Mouse (Mus musculus) adrenal gland, postnatal 36 days (tissue): Measurements from ENCODE around the gene Rarg. TPM values are rescaled to one million over a fixed set of nuclear protein-coding genes. Genes with fewer than 3 reads are reported as not detected.
"Not testable (repeated sequence)": the region's sequence is repeated elsewhere in the genome, so short reads cannot be mapped to it uniquely, and the experiment has no call there.

ENCODE experiments used
- DNase-seq, 2 experiments: peaks; one replicate each; pipeline ENCODE4 v3.0.0; 2021; ENCODE audit warnings: mixed read lengths in 1 of 2
- total RNA-seq, 2 experiments: library from RNA; stranded (reverse); gene quantifications; 2 replicates each; pipeline ENCODE4 v1.2.3; 2021

The Rarg gene
- total RNA-seq, 2 experiments from 2014 or later: 21.7 to 30.4 TPM

GRCm38 (mm10) chr15:102238543-102239259 is 18.6 kb downstream of the Rarg start:
- no peak for DNase-seq

GRCm38 (mm10) chr15:102235371-102236027 is 21.8 kb downstream of the Rarg start:
- peak in 1 of 2 experiments; percentile 40 for DNase-seq

DNA sequence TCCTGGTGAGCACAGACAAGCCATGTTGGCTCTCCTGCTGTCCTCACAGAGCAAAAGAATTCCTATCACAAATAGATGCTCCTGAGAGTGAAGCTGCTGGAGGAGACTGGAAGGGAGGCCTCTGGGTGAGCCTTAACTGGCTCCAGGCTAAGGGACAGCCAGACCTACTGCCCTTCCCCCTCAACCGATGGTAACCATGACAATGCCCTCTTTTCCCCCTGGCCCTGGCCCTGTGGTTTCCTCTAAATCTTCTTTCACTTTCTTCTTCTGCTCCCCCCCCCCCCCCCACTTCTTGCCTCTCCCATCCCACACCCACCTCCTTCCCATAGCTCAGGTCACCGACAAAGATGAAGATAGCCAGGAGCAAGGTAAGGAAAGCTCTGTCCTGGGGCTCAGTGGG is 23.4 kb downstream of the Rarg start:
- peak in 1 of 2 experiments; percentile 55 for DNase-seq

GRCm38 (mm10) chr15:102232764-102233163 is 24.6 kb downstream of the Rarg start:
- no peak for DNase-seq

DNA sequence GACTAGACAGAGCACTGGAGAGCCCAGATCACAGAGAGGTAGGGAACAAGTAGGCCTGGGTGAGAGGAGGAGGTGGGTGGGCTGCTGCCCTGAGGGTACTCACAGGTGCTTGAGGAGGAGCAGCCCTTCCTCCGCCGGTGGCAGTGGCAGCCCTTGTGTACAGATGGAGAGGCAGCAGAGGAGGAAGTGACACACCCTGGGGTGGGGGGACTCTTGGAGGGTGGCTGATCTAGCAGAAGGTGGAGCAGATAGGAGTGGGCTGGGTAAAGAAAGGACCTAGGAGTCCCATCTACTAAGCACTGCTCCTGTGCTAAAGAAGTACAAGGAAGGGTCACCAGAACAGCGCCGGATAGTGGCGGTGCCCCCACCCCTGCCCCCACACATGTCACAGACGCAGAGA is 25.6 kb downstream of the Rarg start, which contains the start of gene Itgb7:
Gene Itgb7 (minus strand): TSS at position 197 of the 400 bp plus-strand sequence.
- no peak for DNase-seq

DNA sequence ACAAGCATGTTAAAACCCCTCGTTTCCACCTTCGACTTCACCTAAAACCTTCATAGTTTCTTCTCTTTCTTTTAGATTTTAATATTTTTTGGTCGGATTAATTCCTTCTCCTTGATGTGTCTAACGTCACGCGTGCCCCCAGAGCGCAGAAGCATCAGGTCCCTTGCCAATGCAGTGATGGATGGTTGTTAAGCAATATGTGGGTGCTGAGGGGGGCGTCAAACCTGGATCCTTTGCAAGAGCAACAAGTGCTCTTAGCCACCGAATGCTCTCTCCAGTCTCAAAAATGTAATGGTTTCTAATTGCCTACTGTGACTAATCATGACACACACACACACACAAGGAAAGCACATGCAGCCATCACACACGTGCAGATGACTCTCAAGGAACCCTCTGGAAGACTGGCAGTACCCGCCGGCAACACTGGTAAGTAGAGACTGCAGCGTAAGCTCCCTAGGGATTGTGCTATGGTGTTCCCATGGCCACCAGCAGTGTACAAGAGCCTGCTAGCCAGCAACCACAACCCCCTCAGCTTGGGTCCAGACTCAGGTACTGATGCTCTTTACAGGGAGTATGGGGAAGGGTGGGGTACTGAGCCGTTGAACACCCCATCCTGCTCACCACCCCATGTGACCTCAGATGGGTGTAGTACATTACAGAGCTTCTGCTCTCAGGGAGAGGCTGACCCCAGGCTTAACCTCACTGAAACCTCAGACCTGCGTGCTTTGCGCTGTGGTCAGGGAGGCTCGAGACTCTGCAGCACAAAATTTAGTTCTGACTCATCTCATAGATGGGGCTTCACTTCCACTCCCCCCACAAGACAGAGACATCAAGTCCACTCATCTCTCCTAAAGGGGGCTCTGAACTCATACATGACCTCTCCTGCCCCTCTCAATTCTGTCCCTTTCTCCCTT is 26.7 kb downstream of the Rarg start:
- no peak for DNase-seq

DNA sequence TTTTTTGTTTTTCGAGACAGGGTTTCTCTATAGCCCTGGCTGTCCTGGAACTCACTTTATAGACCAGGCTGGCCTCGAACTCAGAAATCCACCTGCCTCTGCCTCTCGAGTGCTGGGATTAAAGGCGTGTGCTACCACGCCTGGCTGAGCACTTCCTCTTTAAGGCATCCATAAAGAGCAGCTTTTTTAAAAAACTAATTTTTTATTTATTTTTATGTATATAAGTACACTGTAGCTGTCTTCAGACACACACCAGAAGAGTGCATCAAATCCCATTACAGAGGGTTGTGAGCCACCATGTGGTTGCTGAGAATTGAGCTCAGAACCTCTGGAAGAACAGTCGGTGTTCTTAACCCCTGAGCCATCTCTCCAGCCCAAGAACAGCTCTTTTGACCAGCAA is 31.7 kb downstream of the Rarg start:
- not testable (repeated sequence) for DNase-seq

DNA sequence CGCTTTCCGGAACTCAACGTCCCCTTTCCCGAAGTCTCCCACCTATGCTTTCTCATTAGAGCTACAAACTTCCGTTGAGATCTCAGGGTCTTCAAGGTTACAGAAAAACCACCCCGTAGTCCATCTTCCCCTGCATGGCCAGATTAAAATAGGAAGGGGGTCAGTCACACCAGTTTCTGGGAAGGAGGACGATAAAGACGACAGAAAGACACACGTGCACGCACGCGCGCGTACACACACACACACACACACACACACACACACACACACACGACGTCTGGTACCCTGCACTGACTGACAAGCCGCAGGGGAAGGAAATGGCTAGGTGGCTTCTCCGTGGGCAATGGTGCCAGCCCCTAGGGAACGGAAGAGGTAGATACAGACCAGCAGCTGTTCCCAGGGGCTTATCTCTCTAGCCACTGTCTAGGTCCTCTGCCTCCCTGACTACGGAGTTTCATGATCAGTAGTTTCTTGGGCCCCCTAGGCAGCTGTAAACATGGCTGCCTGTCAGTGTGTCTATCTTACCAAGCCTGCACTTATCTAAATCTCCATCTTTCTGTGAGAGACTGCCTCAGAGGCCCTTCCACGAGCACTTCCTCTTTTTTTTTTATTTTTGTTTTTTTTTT is 32.2 kb downstream of the Rarg start:
- no peak for DNase-seq

- peak; percentile 89 to 93 for DNase-seq
Observed at GRCm38 (mm10) chr15:102224186-102224991, 32.9 kb downstream of the Rarg start.

DNA sequence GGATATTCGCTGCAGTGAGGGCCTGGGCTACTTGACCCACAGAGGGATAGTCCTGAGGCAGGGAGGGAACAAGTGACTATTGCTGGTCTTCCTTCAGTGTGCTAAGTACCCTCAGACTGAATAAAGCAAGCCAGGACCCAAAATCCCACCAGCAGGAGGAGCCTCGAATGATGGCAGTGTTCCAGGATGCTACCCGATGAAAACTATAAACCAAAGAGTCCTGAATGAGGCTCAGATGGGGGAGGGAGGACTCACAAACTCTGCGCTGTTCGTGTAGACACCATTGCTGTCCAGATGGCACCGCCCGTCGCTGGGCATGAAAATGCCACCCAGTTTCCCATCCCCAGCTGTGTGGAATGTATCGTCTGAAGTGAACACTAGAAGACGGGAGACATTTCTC is 34.9 kb downstream of the Rarg start:
- DNase-seq: no peak

GRCm38 (mm10) chr15:102217325-102217724 is 40.0 kb downstream of the Rarg start:
- no peak for DNase-seq

DNA sequence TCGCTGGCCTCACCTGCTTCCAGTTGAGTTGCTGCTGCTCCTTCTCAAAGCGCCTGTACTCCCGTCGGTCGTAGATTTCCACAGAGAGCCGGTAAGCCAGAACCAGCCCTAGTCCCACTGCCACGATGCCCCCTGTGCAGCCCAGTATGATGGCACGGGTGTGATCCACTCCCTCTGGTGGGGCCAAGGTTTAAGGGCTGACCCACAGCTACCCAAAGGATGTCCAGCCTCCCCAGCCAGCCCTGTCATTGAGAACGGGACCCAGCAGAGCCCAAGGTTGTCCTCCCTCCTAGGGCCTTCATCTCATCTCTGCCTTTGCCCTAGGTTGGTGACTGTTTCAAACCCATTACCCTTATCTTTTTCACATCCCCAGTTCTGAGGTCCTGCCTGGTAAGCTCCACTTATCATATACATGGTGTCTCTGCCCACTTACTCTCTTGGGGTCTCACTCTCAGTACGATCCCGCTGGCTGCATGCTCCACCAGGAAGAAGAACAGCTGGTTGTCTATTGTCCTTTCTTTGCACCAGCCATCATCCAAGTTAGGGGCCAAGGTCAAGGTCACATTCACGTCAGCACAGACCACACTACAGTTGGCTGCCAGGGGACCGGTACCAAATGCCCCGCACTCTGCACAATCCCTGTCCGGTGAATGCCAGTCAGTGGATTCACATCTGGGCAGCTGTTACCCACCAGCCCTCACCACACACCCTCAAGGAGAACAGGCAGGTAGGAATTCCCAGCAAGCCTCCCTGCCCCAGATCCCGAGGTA is 40.7 kb downstream of the Rarg start:
- no peak for DNase-seq

GRCm38 (mm10) chr15:102215624-102216023 is 41.7 kb downstream of the Rarg start:
- no peak for DNase-seq

DNA sequence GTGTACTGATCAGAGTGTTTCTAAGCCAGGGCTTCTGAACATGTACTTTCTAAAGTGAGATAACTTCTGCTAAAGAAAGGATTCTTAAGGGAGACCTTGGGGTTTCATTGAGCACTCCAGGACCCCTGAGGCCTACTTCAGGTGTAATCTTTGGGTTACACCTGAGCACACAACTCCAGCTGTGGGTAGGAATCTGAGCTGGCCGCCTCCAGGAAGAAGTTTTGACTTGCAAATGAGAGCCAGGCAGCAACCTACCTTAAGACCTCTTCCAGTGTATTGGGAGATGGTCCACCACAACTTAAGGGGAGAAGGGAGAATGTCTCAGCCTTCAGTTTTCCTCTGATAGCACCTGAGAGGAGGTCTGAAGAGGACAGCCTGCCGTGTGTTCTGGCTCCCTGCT is 43.2 kb downstream of the Rarg start:
- no peak for DNase-seq

- no peak for DNase-seq
Observed at GRCm38 (mm10) chr15:102211895-102212294, 45.4 kb downstream of the Rarg start.

DNA sequence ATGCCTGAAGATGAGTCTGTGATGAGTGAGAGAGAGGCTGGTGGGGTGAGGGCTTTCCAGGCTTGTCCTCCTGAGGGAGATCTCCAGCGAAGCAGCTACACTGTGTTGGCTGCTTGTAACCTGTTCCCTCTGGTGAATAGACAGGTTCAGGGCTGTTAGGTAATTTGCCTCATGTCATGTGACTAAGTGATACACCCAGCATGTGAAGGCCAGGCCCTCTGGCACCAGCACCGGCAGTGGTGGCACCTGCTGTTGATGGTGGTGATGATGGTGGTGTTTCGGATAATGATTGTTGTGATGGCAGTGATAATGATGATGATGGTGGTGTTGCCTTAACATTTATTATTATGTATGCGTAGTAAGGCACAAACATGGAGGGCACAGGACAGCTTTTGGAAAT is 46.5 kb downstream of the Rarg start:
- no peak for DNase-seq

GRCm38 (mm10) chr15:102209114-102209513 is 48.2 kb downstream of the Rarg start:
- no peak for DNase-seq

- no peak for DNase-seq
Observed at GRCm38 (mm10) chr15:102208092-102208561, 49.2 kb downstream of the Rarg start.

DNA sequence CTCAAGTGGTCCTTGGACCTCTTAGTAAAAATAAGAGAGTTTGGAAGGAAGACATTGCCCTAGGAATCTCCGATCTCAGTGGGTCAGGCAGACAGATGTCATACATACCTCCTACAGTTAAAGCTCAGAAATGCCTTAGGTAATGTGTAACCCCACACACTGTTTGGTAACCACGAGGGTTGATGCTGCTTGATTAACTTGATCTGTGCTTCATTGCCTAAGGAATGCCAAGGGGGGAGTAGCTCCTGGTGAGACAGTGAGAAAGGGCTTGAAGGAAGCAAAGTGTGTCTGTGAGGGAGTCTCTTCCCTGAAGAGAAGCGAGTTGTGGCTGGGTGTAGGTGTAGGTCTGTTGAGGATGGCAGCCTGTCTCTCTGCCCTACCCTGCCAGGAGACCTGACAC is 50.0 kb downstream of the Rarg start:
- DNase-seq: no peak

GRCm38 (mm10) chr15:102205779-102206178 is 51.5 kb downstream of the Rarg start:
- peak in 1 of 2 experiments; percentile 41 for DNase-seq
